Mouse (Mus musculus) skeletal muscle tissue, adult 2 months (tissue): ENCODE measurements around the gene Adgrv1.
"Not testable (repeated sequence)": the region's sequence is repeated elsewhere in the genome, so short reads cannot be mapped to it uniquely, and the experiment has no call there.

Experiments
- DNase-seq: peaks from one replicate; pipeline ENCODE4 v3.0.0-alpha.2; 2012; ENCODE audit warnings: low read depth, low spot score

The Adgrv1 gene

GRCm38 (mm10) chr13:81632720-81633415, at the start of gene Adgrv1:
Gene Adgrv1 (minus strand): TSS chr13:81633154.
- no peak for DNase-seq

GRCm38 (mm10) chr13:81675333-81675732, 42.4 kb upstream of the Adgrv1 start:
- no peak for DNase-seq

- no peak for DNase-seq
These were observed 34.8 kb upstream of the Adgrv1 start for GRCm38 (mm10) chr13:81667713-81668112.

- DNase-seq, result peak; percentile 15
These were observed 31.4 kb upstream of the Adgrv1 start for GRCm38 (mm10) chr13:81664331-81664698.

GRCm38 (mm10) chr13:81663566-81664330, 30.8 kb upstream of the Adgrv1 start:
- DNase-seq, result no peak

GRCm38 (mm10) chr13:81658053-81658752, 25.2 kb upstream of the Adgrv1 start:
- DNase-seq, result peak; percentile 4

- peak; percentile 88 for DNase-seq
These were observed 24.5 kb upstream of the Adgrv1 start, which contains the start of gene Lysmd3 for GRCm38 (mm10) chr13:81657351-81658052. Gene Lysmd3 (plus strand): TSS chr13:81657663.

GRCm38 (mm10) chr13:81657008-81657350, 24.0 kb upstream of the Adgrv1 start:
- DNase-seq, result no peak

GRCm38 (mm10) chr13:81656091-81656850, 23.3 kb upstream of the Adgrv1 start:
- no peak for DNase-seq

GRCm38 (mm10) chr13:81650382-81650781, 17.4 kb upstream of the Adgrv1 start:
- DNase-seq, result not testable (repeated sequence)

- no peak for DNase-seq
These were observed 13.4 kb upstream of the Adgrv1 start for GRCm38 (mm10) chr13:81646348-81646747.

- DNase-seq, result no peak
These were observed 11.2 kb upstream of the Adgrv1 start for GRCm38 (mm10) chr13:81644047-81644565.

- no peak for DNase-seq
These were observed 9.7 kb upstream of the Adgrv1 start for GRCm38 (mm10) chr13:81642491-81643149.

GRCm38 (mm10) chr13:81641289-81642045, 8.5 kb upstream of the Adgrv1 start:
- DNase-seq, result peak; percentile 21

GRCm38 (mm10) chr13:81640881-81641280, 7.9 kb upstream of the Adgrv1 start:
- no peak for DNase-seq

- DNase-seq, result no peak
These were observed 6.7 kb upstream of the Adgrv1 start for GRCm38 (mm10) chr13:81639624-81640023.

- DNase-seq, result no peak
These were observed 2.4 kb downstream of the Adgrv1 start for GRCm38 (mm10) chr13:81630566-81630965.

GRCm38 (mm10) chr13:81629395-81629794, 3.6 kb downstream of the Adgrv1 start:
- no peak for DNase-seq

GRCm38 (mm10) chr13:81628631-81629190, 4.2 kb downstream of the Adgrv1 start:
- DNase-seq, result no peak
